Mouse (Mus musculus) thymus, postnatal 14 days (tissue): ENCODE data around the gene Sept5.

ENCODE experiments used
- DNase-seq: peaks from one replicate; pipeline ENCODE4 v3.0.0; 2021

The Sept5 gene

GRCm38 (mm10) chr16:18629390-18630231 is at the start of gene Sept5:
Gene Sept5 (minus strand): TSS chr16:18629954.
- peak; percentile 46 for DNase-seq

GRCm38 (mm10) chr16:18679112-18679511 is 49.4 kb upstream of the Sept5 start:
- no peak for DNase-seq

- peak; percentile 80 for DNase-seq
These were observed 48.3 kb upstream of the Sept5 start for GRCm38 (mm10) chr16:18677746-18678679.

GRCm38 (mm10) chr16:18673005-18673404 is 43.3 kb upstream of the Sept5 start:
- no peak for DNase-seq

GRCm38 (mm10) chr16:18672027-18672426 is 42.3 kb upstream of the Sept5 start:
- DNase-seq, result no peak

- DNase-seq, result no peak
These were observed 40.2 kb upstream of the Sept5 start for GRCm38 (mm10) chr16:18669914-18670313.

- DNase-seq, result no peak
These were observed 28.8 kb upstream of the Sept5 start for GRCm38 (mm10) chr16:18658597-18658996.

GRCm38 (mm10) chr16:18655372-18656098 is 25.8 kb upstream of the Sept5 start:
- no peak for DNase-seq

- DNase-seq, result no peak
These were observed 23.8 kb upstream of the Sept5 start for GRCm38 (mm10) chr16:18653290-18654160.

GRCm38 (mm10) chr16:18649126-18649525 is 19.4 kb upstream of the Sept5 start:
- DNase-seq, result no peak

- no peak for DNase-seq
These were observed 15.6 kb upstream of the Sept5 start for GRCm38 (mm10) chr16:18645329-18645728.

GRCm38 (mm10) chr16:18644485-18644884 is 14.7 kb upstream of the Sept5 start:
- no peak for DNase-seq

GRCm38 (mm10) chr16:18643406-18643998 is 13.7 kb upstream of the Sept5 start:
- no peak for DNase-seq

- no peak for DNase-seq
These were observed 13.1 kb upstream of the Sept5 start for GRCm38 (mm10) chr16:18642897-18643296.

GRCm38 (mm10) chr16:18642291-18642690 is 12.5 kb upstream of the Sept5 start:
- DNase-seq, result no peak

GRCm38 (mm10) chr16:18639382-18639929 is 9.7 kb upstream of the Sept5 start:
- no peak for DNase-seq

- DNase-seq, result no peak
These were observed 8.6 kb upstream of the Sept5 start for GRCm38 (mm10) chr16:18638396-18638795.

- no peak for DNase-seq
These were observed 7.0 kb upstream of the Sept5 start for GRCm38 (mm10) chr16:18636804-18637203.

GRCm38 (mm10) chr16:18636401-18636800 is 6.6 kb upstream of the Sept5 start:
- DNase-seq, result no peak

GRCm38 (mm10) chr16:18633333-18633732 is 3.6 kb upstream of the Sept5 start:
- no peak for DNase-seq

GRCm38 (mm10) chr16:18632816-18633215 is 3.1 kb upstream of the Sept5 start:
- DNase-seq, result no peak
